Mouse (Mus musculus): ENCODE measurements at regions not wholly inside any gene's neighbourhood (a gene's known extent, or its start where the extent isn't known, plus 50 kb on each side); places are given as distances from the start of the nearest gene placed in this dataset.
A peak's percentile ranks its signal among the peaks of the same experiment; 100 is the strongest.

- Histone ChIP-seq H3ac (ENCODE audit: control insufficient read depth, insufficient read length) (no peak overlapping the region), H3K4me3 (no peak overlapping the region), H3K36me3 (ENCODE audit: control insufficient read depth, insufficient read depth) (no peaks in the 10 kb centered on the region), H3K4me2 (ENCODE audit: low read depth) (no peak overlapping the region), H3K79me2 (ENCODE audit: control insufficient read depth, insufficient read depth) (no peaks in the 10 kb centered on the region), H3K27me3 (ENCODE audit: control insufficient read depth, insufficient read depth, insufficient read length) (no peaks in the 10 kb centered on the region)
- no peak for TF ChIP-seq POLR2A (IDR thresholded peaks at IDR 0.05; ENCODE audit: insufficient read length, low read depth)
- TF ChIP-seq USF1 (IDR thresholded peaks at IDR 0.05; ENCODE audit: low read depth), result no peak
- TF ChIP-seq CEBPB (IDR thresholded peaks at IDR 0.05; ENCODE audit: insufficient read depth, poor library complexity, severe bottlenecking), result no peak
Measured at GRCm38 (mm10) chr4:105336557-105336956, 179.4 kb downstream of the Plpp3 start.

DNA sequence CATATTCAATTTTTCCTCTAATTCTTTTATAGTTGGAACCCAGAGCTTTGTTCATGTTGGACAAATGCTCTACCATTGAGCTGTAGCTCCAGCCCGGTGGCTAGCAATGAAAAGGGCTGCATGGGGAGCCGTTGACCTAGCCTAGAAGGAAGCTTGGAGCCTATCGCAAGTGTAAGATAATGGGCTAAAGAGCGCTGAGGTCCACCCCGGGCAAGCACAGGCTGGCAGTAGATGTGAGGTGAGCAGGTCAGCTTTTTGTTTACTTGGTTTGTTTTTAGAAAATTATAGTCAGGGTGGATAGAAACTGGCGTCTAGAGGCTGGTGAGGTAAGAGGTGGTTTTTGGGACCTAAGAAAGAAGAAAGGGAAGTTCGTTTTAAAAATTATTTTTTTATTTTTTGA, 181.0 kb downstream of the Plpp3 start:
- TF ChIP-seq E2F4 (IDR thresholded peaks at IDR 0.05; ENCODE audit: insufficient read depth), result no peak
- no peak for TF ChIP-seq CEBPB (IDR thresholded peaks at IDR 0.05; ENCODE audit: insufficient read depth, poor library complexity, severe bottlenecking)
- TF ChIP-seq USF1 (IDR thresholded peaks at IDR 0.05; ENCODE audit: low read depth), result no peak
- TF ChIP-seq MYOD1 (IDR thresholded peaks at IDR 0.05; ENCODE audit: control insufficient read depth in 1 of 3, insufficient read length in 2 of 3, low read depth in 2 of 3), result no peak
- no peak for TF ChIP-seq MYOG (IDR thresholded peaks at IDR 0.05; ENCODE audit: control insufficient read depth in 1 of 3, insufficient read depth in 1 of 3, insufficient read length in 2 of 3, low read depth in 2 of 3)
- no peak for TF ChIP-seq REST (IDR thresholded peaks at IDR 0.05; ENCODE audit: insufficient read depth, insufficient read length)
- Histone ChIP-seq H3K4me3 (no peak overlapping the region), H3K4me2 (ENCODE audit: low read depth) (no peak overlapping the region), H3K27me3 (ENCODE audit: control insufficient read depth, insufficient read depth, insufficient read length) (no peaks in the 10 kb centered on the region), H3K79me2 (ENCODE audit: control insufficient read depth, insufficient read depth) (no peaks in the 10 kb centered on the region), H3ac (ENCODE audit: control insufficient read depth, insufficient read length) (no peak overlapping the region), H3K36me3 (ENCODE audit: control insufficient read depth, insufficient read depth) (no peaks in the 10 kb centered on the region)

- Histone ChIP-seq H3ac (ENCODE audit: control insufficient read depth, insufficient read length) (no peak overlapping the region), H3K27me3 (ENCODE audit: control insufficient read depth, insufficient read depth, insufficient read length) (no peaks in the 10 kb centered on the region), H3K36me3 (ENCODE audit: control insufficient read depth, insufficient read depth) (no peaks in the 10 kb centered on the region), H3K4me3 (no peak overlapping the region), H3K79me2 (ENCODE audit: control insufficient read depth, insufficient read depth) (no peaks in the 10 kb centered on the region), H3K4me2 (ENCODE audit: low read depth) (no peak overlapping the region)
- TF ChIP-seq USF1 (IDR thresholded peaks at IDR 0.05; ENCODE audit: low read depth) (no peak), CEBPB (IDR thresholded peaks at IDR 0.05; ENCODE audit: insufficient read depth, poor library complexity, severe bottlenecking) (no peak), MAX (IDR thresholded peaks at IDR 0.05; ENCODE audit: low read depth) (no peak)
Measured at GRCm38 (mm10) chr4:105338861-105339260, 181.7 kb downstream of the Plpp3 start.

DNA sequence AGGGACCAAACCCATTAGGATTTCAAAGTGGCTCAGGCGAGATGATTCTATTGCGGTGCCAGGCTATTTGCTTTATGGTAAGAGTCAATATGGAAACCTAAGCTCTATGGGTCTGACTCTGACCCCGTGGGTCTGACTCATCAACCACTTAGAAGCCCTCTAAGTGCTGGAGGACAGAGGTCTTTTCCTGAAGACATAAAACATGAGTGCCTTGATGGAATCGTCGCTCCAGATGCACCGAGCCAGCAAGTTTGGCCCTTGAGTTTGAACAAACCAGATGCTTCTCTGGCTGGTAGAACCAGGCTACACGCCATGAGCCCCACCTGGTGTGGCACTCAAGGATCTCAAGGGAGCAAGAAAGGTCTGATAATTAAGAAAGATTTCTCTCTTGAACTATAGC, 184.1 kb downstream of the Plpp3 start:
- no peak for TF ChIP-seq CEBPB (IDR thresholded peaks at IDR 0.05; ENCODE audit: insufficient read depth, poor library complexity, severe bottlenecking)
- peak; percentile 18 for TF ChIP-seq USF1 (IDR thresholded peaks at IDR 0.05; ENCODE audit: low read depth)
- H3ac ChIP-seq (ENCODE audit: control insufficient read depth, insufficient read length), result no peak overlapping the region

DNA sequence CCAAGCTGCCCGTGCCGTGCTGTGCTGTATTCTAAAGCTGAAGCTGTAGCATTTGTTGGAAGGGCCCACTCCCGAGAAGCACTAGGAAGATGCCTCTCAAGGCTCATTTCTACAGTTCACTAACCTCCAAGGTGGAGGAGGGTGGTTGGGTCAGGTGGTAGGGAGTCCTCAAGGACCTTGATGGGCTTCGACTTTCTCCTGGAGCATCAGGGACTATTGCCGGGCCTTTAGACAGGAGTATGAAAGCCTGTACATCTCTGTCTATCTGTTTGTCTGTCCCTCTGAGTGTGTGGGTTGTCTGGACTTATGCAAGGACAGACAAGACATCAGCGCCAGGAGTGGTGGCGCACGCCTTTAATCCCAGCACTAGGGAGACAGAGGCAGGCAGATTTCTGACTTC, 189.7 kb downstream of the Plpp3 start:
- H3K27me3 ChIP-seq (ENCODE audit: control insufficient read depth, insufficient read depth, insufficient read length), result no peaks in the 10 kb centered on the region
- no peaks in the 10 kb centered on the region for H3K36me3 ChIP-seq (ENCODE audit: control insufficient read depth, insufficient read depth)
- H3K4me3 ChIP-seq, result no peak overlapping the region
- H3K4me2 ChIP-seq (ENCODE audit: low read depth), result no peak overlapping the region
- H3ac ChIP-seq (ENCODE audit: control insufficient read depth, insufficient read length), result no peak overlapping the region
- TF ChIP-seq MAX (IDR thresholded peaks at IDR 0.05; ENCODE audit: low read depth) (no peak), POLR2A (IDR thresholded peaks at IDR 0.05; ENCODE audit: insufficient read length, low read depth) (no peak), TCF3 (IDR thresholded peaks at IDR 0.05; ENCODE audit: insufficient read length, low read depth) (no peak), POLR2AphosphoS2 (IDR thresholded peaks at IDR 0.05; ENCODE audit: insufficient read length, low read depth) (no peak), E2F4 (IDR thresholded peaks at IDR 0.05; ENCODE audit: insufficient read depth) (no peak), USF1 (IDR thresholded peaks at IDR 0.05; ENCODE audit: low read depth) (no peak), SRF (IDR thresholded peaks at IDR 0.05; ENCODE audit: control insufficient read depth, insufficient read length, low read depth) (no peak)
- H3K79me2 ChIP-seq (ENCODE audit: control insufficient read depth, insufficient read depth), result no peaks in the 10 kb centered on the region

More for the DNA sequence above, 184.1 kb downstream of the Plpp3 start:
- Histone ChIP-seq H3K36me3 (ENCODE audit: control insufficient read depth, insufficient read depth) (no peaks in the 10 kb centered on the region), H3K4me3 (no peak overlapping the region), H3K79me2 (ENCODE audit: control insufficient read depth, insufficient read depth) (no peaks in the 10 kb centered on the region), H3K4me2 (ENCODE audit: low read depth) (no peak overlapping the region), H3K27me3 (ENCODE audit: control insufficient read depth, insufficient read depth, insufficient read length) (no peaks in the 10 kb centered on the region)

DNA sequence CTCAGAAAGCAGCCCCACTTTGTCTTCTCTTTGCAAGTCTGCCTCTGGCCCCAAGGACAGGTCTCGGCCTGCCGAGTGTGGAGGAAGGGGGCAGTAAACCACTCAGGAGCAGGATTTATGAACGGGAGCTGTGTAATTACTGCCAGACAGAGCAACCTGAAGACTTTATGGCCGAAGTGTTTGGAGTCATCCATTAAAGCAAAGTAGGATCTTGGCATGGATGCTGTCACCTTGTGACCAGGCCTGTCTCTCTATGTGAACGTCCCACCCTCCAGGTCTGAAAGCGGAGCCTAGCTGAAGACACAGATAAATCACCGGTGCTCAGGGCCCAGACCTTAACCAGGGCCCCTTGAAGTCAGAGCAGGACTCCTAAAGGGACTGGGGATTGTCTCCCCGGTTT, 190.8 kb downstream of the Plpp3 start:
- Histone ChIP-seq H3K27me3 (ENCODE audit: control insufficient read depth, insufficient read depth, insufficient read length) (no peaks in the 10 kb centered on the region), H3ac (ENCODE audit: control insufficient read depth, insufficient read length) (no peak overlapping the region), H3K36me3 (ENCODE audit: control insufficient read depth, insufficient read depth) (no peaks in the 10 kb centered on the region), H3K4me2 (ENCODE audit: low read depth) (no peak overlapping the region), H3K4me3 (no peak overlapping the region), H3K79me2 (ENCODE audit: control insufficient read depth, insufficient read depth) (no peaks in the 10 kb centered on the region)
- TF ChIP-seq REST (IDR thresholded peaks at IDR 0.05; ENCODE audit: insufficient read depth, insufficient read length) (no peak), POLR2A (IDR thresholded peaks at IDR 0.05; ENCODE audit: insufficient read length, low read depth) (no peak), POLR2AphosphoS2 (IDR thresholded peaks at IDR 0.05; ENCODE audit: insufficient read length, low read depth) (no peak), MYOG (IDR thresholded peaks at IDR 0.05; ENCODE audit: control insufficient read depth in 1 of 3, insufficient read depth in 1 of 3, insufficient read length in 2 of 3, low read depth in 2 of 3) (no peak), MAX (IDR thresholded peaks at IDR 0.05; ENCODE audit: low read depth) (no peak), SRF (IDR thresholded peaks at IDR 0.05; ENCODE audit: control insufficient read depth, insufficient read length, low read depth) (no peak), E2F4 (IDR thresholded peaks at IDR 0.05; ENCODE audit: insufficient read depth) (no peak), TCF12 (IDR thresholded peaks at IDR 0.05; ENCODE audit: insufficient read depth, poor library complexity, severe bottlenecking) (no peak), TCF3 (IDR thresholded peaks at IDR 0.05; ENCODE audit: insufficient read length, low read depth) (no peak), CEBPB (IDR thresholded peaks at IDR 0.05; ENCODE audit: insufficient read depth, poor library complexity, severe bottlenecking) (no peak)

Measured in myocyte (in vitro differentiated cells).